Mouse (Mus musculus): Measurements from ENCODE around the gene Frk.

- TF ChIP-seq MAFK (IDR thresholded peaks at IDR 0.05; ENCODE audit: insufficient read depth, low read depth, low read length), result no peak
- TF ChIP-seq ZNF384 (IDR thresholded peaks at IDR 0.05; ENCODE audit: low read depth, low read length), result no peak
- TF ChIP-seq ZC3H11A (IDR thresholded peaks at IDR 0.05; ENCODE audit: borderline replicate concordance, low read depth, low read length), result no peak
Measured at GRCm38 (mm10) chr10:34550612-34551011, 67.4 kb downstream of the Frk start.
